Mouse (Mus musculus) 3T3-L1 (cell line): ENCODE data around the gene Mrto4.
"Not testable (repeated sequence)": the region's sequence is repeated elsewhere in the genome, so short reads cannot be mapped to it uniquely, and the experiment has no call there.

Experiments used
- DNase-seq: peaks from one replicate; pipeline ENCODE4 v3.0.0-alpha.2; 2015; ENCODE audit warnings: low read depth, low spot score

Gene Mrto4

GRCm38 (mm10) chr4:139351931-139352711, at the start of gene Mrto4, which contains the start of the genes Emc1 and Ubr4:
TSS of gene Mrto4 (minus strand) at chr4:139352576.
TSS of gene Emc1 (plus strand) at chr4:139352587.
TSS of gene Ubr4 (plus strand) at chr4:139352609.
- peak; percentile 78 for DNase-seq

- DNase-seq, result no peak
These were observed 48.1 kb upstream of the Mrto4 start for GRCm38 (mm10) chr4:139400487-139400886.

DNA sequence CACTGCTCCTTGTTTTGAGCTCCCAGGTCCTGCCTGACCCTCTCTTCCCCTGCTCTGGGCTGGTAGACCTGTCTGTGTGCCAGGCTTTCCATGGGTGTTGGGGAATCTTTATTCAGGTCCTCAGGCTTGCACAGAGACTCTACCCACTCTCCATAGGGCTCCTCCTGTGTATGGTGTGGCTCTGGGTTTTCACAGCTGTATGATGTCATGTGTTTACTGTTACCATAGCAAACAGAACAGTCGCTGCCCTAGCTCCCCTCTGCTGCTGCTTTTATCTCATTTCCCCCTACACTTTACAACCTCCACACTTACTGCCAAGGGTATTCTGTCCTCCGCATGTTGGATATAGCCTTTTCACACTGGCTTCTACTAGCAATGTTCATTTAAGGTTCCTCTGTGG, 43.1 kb upstream of the Mrto4 start:
- no peak for DNase-seq

DNA sequence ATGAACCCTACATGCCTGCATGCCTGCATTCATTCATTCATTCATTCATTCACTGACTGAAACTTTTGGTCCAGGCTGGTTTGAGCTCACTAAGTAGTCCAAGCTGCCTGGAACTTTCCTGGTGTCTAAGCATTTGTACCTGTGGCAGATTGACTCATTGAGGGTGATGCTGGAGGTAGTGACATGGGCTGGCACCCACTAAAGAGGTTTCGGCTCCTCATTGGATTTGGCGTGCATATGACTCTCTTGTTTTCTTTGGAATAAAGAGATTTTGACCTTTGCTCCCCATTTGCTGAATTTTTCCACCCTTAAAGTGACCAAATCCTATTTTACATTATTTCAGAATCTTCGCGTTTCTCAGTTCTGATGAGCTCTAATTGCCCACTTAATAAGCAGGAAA, 37.2 kb upstream of the Mrto4 start:
- DNase-seq, result no peak

- peak; percentile 70 for DNase-seq
These were observed 34.5 kb upstream of the Mrto4 start for GRCm38 (mm10) chr4:139386869-139387319.

- DNase-seq, result not testable (repeated sequence)
These were observed 33.5 kb upstream of the Mrto4 start for GRCm38 (mm10) chr4:139385841-139386240.

GRCm38 (mm10) chr4:139382231-139382630, 29.9 kb upstream of the Mrto4 start:
- DNase-seq, result no peak

DNA sequence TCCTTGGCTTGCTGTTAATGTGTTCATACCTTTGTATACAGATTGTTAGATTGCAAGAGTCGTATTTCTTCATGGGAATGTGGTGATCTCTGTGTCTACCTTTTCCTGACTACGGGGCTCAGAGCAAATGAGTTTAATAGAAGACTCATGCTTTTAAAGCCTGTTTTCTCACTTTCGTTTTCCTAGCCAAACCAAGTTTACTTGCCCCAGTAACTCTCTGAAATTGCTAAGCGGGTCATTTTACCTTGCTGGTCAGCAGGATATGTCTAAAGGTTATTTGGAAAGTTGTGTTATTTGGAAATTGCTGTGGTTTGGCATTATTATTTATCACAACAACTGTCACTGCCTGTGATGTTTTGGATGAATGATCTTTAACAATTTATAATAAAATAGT, 29.1 kb upstream of the Mrto4 start:
- DNase-seq, result peak; percentile 18

GRCm38 (mm10) chr4:139380775-139381451, 28.5 kb upstream of the Mrto4 start:
- DNase-seq, result peak; percentile 40

GRCm38 (mm10) chr4:139380207-139380748, 27.9 kb upstream of the Mrto4 start:
- DNase-seq, result peak; percentile 98

DNA sequence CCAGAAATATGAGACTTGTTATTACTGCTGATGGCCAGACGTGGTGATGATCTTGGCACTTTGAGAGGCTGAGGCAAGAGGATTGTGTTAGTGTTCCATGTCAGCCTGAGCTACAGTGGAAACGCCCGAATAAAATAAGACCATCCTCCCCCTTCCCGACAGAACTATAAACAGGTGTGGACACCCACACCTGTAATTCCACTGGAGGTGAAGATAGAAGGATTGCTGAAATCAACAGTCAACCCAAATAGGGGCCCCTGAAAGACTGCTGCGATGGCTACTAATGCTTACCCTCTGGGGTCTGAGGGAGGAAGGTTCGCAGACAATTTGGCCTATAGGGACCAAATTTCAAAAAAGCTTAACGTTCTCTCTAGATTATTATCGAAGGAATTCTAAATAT, 27.3 kb upstream of the Mrto4 start:
- DNase-seq, result peak; percentile 40

DNA sequence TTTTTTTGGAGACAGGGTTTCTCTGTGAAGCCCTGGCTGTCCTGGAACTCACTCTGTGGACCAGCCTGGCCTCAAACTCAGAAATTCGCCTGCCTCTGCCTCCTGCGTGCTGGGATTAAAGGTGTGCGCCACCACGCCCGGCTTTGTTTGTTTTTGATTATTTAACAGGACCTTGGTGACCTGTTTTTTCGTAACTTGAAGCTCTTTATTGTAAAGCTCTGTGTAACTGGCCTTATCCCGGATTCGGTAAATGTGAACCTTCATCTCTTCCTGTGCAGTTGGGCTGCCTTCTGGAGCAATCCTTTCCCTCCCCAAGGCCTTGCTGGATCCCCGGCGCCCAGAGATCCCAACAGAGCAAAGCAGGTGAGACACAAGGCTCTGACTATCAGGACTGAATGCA, 21.2 kb upstream of the Mrto4 start:
- no peak for DNase-seq

DNA sequence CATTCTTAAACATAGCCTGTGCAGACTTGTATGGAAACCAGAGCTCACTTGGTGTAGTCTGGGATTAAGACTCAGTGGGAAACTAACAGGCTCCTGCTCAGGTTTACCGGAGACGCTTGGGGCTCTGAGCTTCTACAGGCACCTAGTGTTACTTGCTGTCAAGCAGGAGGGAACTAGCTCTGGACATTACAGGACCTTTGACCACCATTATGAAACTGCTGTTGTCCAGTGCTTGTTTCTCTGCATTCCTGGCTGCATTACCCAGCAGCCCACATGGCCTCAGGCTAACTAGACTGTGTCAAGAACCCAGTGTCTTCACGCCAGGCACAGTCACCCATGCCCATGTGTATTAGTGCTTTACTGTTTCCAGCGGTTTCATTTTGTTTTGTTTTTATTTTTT, 20.8 kb upstream of the Mrto4 start:
- DNase-seq, result peak; percentile 39

GRCm38 (mm10) chr4:139368038-139368437, 15.7 kb upstream of the Mrto4 start:
- DNase-seq, result no peak

GRCm38 (mm10) chr4:139367336-139367735, 15.0 kb upstream of the Mrto4 start:
- no peak for DNase-seq

- no peak for DNase-seq
These were observed 8.6 kb upstream of the Mrto4 start for GRCm38 (mm10) chr4:139360761-139361548.

DNA sequence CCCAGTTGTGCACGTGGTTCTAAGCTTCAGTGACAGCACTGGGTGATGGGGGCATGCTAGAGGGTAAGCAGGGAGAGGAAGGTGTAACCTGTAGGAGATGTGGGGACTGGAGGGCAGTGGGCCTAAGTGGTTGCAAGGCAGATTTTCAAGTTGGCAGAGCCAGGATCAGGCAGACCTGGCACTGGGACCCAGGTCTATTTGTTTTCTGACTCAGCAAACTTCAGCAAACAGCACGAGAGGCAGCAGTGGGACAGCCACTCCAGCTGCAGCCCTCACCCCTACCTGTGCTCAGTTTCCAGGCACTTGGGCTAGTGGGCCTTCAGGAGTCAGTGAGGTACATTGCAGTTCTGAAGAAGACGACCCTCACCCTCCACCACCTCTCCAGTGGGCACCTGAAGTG, 4.8 kb upstream of the Mrto4 start:
- DNase-seq, result no peak

DNA sequence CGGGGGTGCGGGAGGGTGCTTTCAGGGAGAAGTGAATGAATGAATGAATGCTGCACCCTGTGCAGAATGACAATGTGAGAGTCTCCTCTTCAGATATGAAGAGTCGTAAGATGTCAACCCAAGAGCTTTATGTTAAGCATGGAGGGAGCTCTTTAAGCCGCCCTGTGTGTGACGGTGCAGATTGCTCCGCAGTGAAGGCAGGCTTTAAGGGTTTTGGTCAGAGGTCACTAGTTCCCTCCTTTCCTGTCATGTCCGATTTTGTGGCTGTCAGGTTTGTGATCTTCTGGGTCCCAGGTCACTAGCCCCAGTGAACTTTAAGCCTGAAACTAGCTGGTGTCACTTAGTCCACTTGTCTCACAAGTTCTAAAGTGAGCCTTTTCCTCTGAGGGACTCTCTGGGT, 456 bp upstream of the Mrto4 start:
- peak; percentile 21 for DNase-seq

GRCm38 (mm10) chr4:139345416-139346019, 6.9 kb downstream of the Mrto4 start:
- DNase-seq, result no peak

DNA sequence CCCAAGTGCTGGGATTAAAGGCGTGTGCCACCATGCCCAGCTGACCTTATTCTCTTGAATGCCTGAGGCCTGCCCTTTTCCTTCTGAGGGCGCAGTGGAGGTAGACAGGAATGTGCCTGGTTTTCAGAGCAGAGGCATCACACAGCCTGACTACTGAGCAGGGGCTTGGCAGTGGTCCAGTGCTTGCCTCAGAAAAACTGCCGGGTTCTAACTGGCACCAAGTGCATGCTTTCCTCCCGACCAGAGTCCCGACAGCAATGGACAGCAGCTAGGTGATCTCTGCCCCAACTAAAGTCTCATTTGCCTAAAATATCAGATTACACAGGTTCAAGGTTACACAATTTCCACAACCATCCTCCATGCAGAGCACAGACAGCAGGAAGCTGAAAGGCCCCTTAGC, 8.7 kb downstream of the Mrto4 start:
- peak; percentile 52 for DNase-seq

DNA sequence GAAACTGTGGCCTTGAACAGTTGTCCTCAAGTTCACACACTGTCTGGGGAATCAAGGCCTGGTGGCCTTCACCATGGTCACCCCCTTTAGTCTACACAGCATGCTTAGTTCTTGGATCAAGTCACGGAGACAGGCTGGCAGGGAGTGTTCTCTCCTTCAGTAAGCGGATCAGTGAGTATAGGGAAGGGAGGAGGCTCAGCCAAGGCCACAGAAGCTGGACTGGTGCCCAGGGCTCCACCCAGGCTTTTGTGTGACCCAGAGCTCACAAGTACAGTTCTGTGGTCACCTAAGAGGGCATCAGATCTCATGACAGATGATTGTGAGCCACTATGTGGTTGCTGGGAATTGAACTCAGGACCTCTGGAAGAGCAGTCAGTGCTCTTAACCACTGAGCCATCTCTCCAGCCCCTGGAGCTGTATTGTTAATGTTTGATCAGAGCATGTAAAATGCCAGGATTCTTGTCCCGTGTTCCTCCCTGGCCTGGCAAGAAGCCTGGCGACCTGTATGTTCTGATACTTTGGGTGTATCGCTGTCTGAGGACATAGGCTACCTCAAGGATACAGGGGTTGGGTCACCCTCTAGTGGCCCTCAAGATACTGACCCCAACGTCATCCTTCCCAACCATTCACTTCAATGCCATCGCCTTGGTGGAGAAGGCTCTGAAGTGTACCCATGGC, 10.7 kb downstream of the Mrto4 start:
- peak; percentile 35 for DNase-seq
